Mouse (Mus musculus): ENCODE data around the gene Sbno2. TPM values are rescaled to one million over a fixed set of nuclear protein-coding genes. Genes with fewer than 3 reads are reported as not detected.

The Sbno2 gene
- total and polyA plus RNA-seq, 3 experiments, result 9.7 to 24.2 (median 22.6) TPM

GRCm38 (mm10) chr10:80144159-80144558, 38.8 kb upstream of the Sbno2 start:
- no peak overlapping the region for H3K9ac ChIP-seq (ENCODE audit: insufficient read depth, low read depth)
- H3K9me3 ChIP-seq (replicated peaks; ENCODE audit: low read length), result no peaks in the 10 kb centered on the region
- in situ Hi-C loops (cut with MboI; ENCODE audit: low pct_ligation_motif_present, low pct_unique_long_range_greater_than_20kb, low sequenced_read_pairs), result loop anchor here (5.0 kb wide), 1 partner anchor 157 kb away; the partner anchor contains the start of gene Cnn2
- peaks cover 18% of the 10 kb centered on the region for H3K79me2 ChIP-seq (replicated peaks; ENCODE audit: control insufficient read depth, extremely low read depth, insufficient read depth, poor library complexity, severe bottlenecking)
- H3K4me2 ChIP-seq (ENCODE audit: insufficient read depth, low read depth, poor library complexity, severe bottlenecking), result no peak overlapping the region
- dilution Hi-C loops (cut with MboI; ENCODE audit: extremely low pct_ligation_motif_present, extremely low pct_unique_long_range_greater_than_20kb, low sequenced_read_pairs), result no loop called here
- TF ChIP-seq USF1 (IDR thresholded peaks at IDR 0.05; ENCODE audit: low read depth, low read length) (no peak), UBTF (IDR thresholded peaks at IDR 0.05; ENCODE audit: low read depth, low read length) (no peak), E2F4 (IDR thresholded peaks at IDR 0.05; ENCODE audit: insufficient replicate concordance, low read depth, low read length) (no peak), CHD1 (IDR thresholded peaks at IDR 0.05; ENCODE audit: low read depth, low read length) (no peak), RAD21 (IDR thresholded peaks at IDR 0.05; ENCODE audit: low read depth, low read length) (no peak), MEF2A (IDR thresholded peaks at IDR 0.05; ENCODE audit: borderline replicate concordance, low read depth, low read length) (no peak), GABPA (IDR thresholded peaks at IDR 0.05; ENCODE audit: insufficient replicate concordance, low read depth, low read length) (no peak), HCFC1 (IDR thresholded peaks at IDR 0.05; ENCODE audit: low read depth, low read length) (no peak), RCOR1 (conservative IDR thresholded peaks at IDR 0.05; ENCODE audit: low read depth, low read length) (no peak), MYC (IDR thresholded peaks at IDR 0.05; ENCODE audit: low read depth, low read length) (no peak), SIN3A (IDR thresholded peaks at IDR 0.05; ENCODE audit: low read length) (no peak), NRF1 (IDR thresholded peaks at IDR 0.05; ENCODE audit: low read depth, low read length) (no peak), TCF12 (IDR thresholded peaks at IDR 0.05; ENCODE audit: low read depth, low read length) (no peak), SMC3 (IDR thresholded peaks at IDR 0.05; ENCODE audit: low read depth, low read length) (no peak), MXI1 (IDR thresholded peaks at IDR 0.05; ENCODE audit: low read depth, low read length) (no peak), ZC3H11A (IDR thresholded peaks at IDR 0.05; ENCODE audit: low read depth, low read length) (no peak), ELF1 (IDR thresholded peaks at IDR 0.05; ENCODE audit: low read depth, low read length) (no peak), BHLHE40 (IDR thresholded peaks at IDR 0.05; ENCODE audit: low read depth, low read length) (no peak), POLR2A (IDR thresholded peaks at IDR 0.05; ENCODE audit: low read depth, low read length) (no peak)
- H3K27ac ChIP-seq (ENCODE audit: insufficient read depth, low read depth), result no peak overlapping the region
- H3K4me1 ChIP-seq (ENCODE audit: control insufficient read depth in 1 of 2, insufficient read depth in 2 of 2), result peaks cover 31 to 67% of the 10 kb centered on the region in 2 experiments
- H3K4me3 ChIP-seq (replicated peaks in 1 of 3; ENCODE audit: low read depth in 2 of 3, low read length in 2 of 3, poor library complexity in 1 of 3), result no peak overlapping the region
- H3K36me3 ChIP-seq (replicated peaks in 1 of 2; ENCODE audit: control insufficient read depth in 1 of 2, insufficient read depth in 1 of 2, low read length in 1 of 2), result peaks cover 31 to 42% of the 10 kb centered on the region in 2 experiments
- peaks cover 14% of the 10 kb centered on the region for H3K27me3 ChIP-seq (replicated peaks)
- no peak for DNase-seq (ENCODE audit: extremely low read depth)

- dilution Hi-C loops (cut with MboI; ENCODE audit: extremely low pct_ligation_motif_present, extremely low pct_unique_long_range_greater_than_20kb, low sequenced_read_pairs) (no loop called here), in situ Hi-C loops (cut with MboI; ENCODE audit: low pct_ligation_motif_present, low pct_unique_long_range_greater_than_20kb, low sequenced_read_pairs) (loop anchor here (5.0 kb wide), 1 partner anchor 156 kb away; the partner anchor contains the start of gene Cnn2)
- Histone ChIP-seq H3K9ac (ENCODE audit: insufficient read depth, low read depth) (no peak overlapping the region), H3K4me2 (ENCODE audit: insufficient read depth, low read depth, poor library complexity, severe bottlenecking) (no peak overlapping the region), H3K27ac (ENCODE audit: insufficient read depth, low read depth) (no peak overlapping the region), H3K4me1 (ENCODE audit: control insufficient read depth in 1 of 2, insufficient read depth in 2 of 2) (peaks cover 32 to 69% of the 10 kb centered on the region in 2 experiments), H3K4me3 (replicated peaks in 1 of 3; ENCODE audit: low read depth in 2 of 3, low read length in 2 of 3, poor library complexity in 1 of 3) (no peak overlapping the region), H3K27me3 (replicated peaks) (peaks cover 19% of the 10 kb centered on the region), H3K9me3 (replicated peaks; ENCODE audit: low read length) (no peaks in the 10 kb centered on the region), H3K36me3 (replicated peaks in 1 of 2; ENCODE audit: control insufficient read depth in 1 of 2, insufficient read depth in 1 of 2, low read length in 1 of 2) (peaks cover 31 to 42% of the 10 kb centered on the region in 2 experiments), H3K79me2 (replicated peaks; ENCODE audit: control insufficient read depth, extremely low read depth, insufficient read depth, poor library complexity, severe bottlenecking) (peaks cover 18% of the 10 kb centered on the region)
- no peak for DNase-seq (ENCODE audit: extremely low read depth)
- TF ChIP-seq ETS1 (conservative IDR thresholded peaks at IDR 0.05; ENCODE audit: low read depth, low read length) (no peak), CHD1 (IDR thresholded peaks at IDR 0.05; ENCODE audit: low read depth, low read length) (no peak), ZKSCAN1 (IDR thresholded peaks at IDR 0.05; ENCODE audit: borderline replicate concordance, low read depth, low read length) (no peak), HCFC1 (IDR thresholded peaks at IDR 0.05; ENCODE audit: low read depth, low read length) (no peak), USF2 (conservative IDR thresholded peaks at IDR 0.05; ENCODE audit: low read depth, low read length) (no peak), JUN (IDR thresholded peaks at IDR 0.05; ENCODE audit: insufficient read depth, low read depth, low read length) (no peak), ZNF384 (IDR thresholded peaks at IDR 0.05; ENCODE audit: low read depth, low read length) (no peak), ELF1 (IDR thresholded peaks at IDR 0.05; ENCODE audit: low read depth, low read length) (no peak), UBTF (IDR thresholded peaks at IDR 0.05; ENCODE audit: low read depth, low read length) (no peak), RCOR1 (conservative IDR thresholded peaks at IDR 0.05; ENCODE audit: low read depth, low read length) (no peak), ZC3H11A (IDR thresholded peaks at IDR 0.05; ENCODE audit: low read depth, low read length) (no peak), POLR2A (IDR thresholded peaks at IDR 0.05; ENCODE audit: low read depth, low read length) (no peak), PAX5 (IDR thresholded peaks at IDR 0.05; ENCODE audit: low read length) (no peak), NELFE (IDR thresholded peaks at IDR 0.05; ENCODE audit: low read depth, low read length) (no peak), MXI1 (IDR thresholded peaks at IDR 0.05; ENCODE audit: low read depth, low read length) (no peak), JUND (conservative IDR thresholded peaks at IDR 0.05; ENCODE audit: low read depth, low read length) (no peak), CHD2 (IDR thresholded peaks at IDR 0.05; ENCODE audit: low read length) (no peak), E2F4 (IDR thresholded peaks at IDR 0.05; ENCODE audit: insufficient replicate concordance, low read depth, low read length) (no peak), MEF2A (IDR thresholded peaks at IDR 0.05; ENCODE audit: borderline replicate concordance, low read depth, low read length) (no peak)
Observed at GRCm38 (mm10) chr10:80143664-80144063, 38.3 kb upstream of the Sbno2 start.

All from CH12.LX (cell line).